Mouse (Mus musculus) brain, adult 2 months (tissue): Measurements from ENCODE around the gene Mn1.

Experiments
- DNase-seq: peaks from one replicate; pipeline ENCODE4 v3.0.0; 2011; ENCODE audit warnings: low read depth, low spot score

Gene Mn1

DNA sequence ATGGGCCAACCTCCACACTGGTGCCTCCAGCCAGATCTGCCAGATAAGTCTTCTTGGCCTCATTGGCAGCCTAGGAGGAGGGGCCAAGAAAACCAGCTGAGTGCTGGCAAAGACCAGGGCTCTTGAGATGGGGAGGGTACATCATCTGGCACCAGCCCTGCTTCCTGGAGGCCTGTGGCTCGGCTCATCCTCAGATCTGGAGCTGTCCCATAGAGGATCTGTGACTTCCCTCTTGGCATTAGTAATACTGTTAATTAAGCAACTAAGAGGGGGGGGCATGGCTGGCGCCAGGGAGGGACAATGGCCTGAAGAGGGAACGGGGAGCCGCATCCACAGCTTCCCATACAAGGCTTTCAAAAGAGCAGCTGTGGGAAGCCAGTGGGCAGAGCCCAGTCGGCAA, 58.6 kb downstream of the Mn1 start:
- DNase-seq: peak; percentile 6

DNA sequence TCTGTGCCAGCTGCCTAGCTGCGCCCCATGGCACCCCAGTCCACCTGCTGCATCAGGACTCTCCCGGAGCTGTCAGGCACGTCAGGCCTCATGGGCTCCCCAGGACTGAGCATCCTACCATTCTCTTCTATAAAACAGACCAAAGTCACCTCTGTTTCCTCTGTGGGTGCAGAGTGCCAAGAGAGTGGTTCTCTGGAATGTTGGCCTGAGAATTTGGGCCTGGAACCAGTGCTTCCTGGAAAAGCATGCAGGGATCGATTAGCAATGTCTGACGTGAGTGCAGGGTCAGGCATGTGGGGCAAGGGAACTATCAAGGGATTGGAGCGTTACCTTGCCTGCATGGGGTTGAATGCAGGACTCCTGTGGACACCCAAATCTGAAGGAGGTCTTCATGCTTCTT, 59.0 kb downstream of the Mn1 start:
- DNase-seq: no peak

DNA sequence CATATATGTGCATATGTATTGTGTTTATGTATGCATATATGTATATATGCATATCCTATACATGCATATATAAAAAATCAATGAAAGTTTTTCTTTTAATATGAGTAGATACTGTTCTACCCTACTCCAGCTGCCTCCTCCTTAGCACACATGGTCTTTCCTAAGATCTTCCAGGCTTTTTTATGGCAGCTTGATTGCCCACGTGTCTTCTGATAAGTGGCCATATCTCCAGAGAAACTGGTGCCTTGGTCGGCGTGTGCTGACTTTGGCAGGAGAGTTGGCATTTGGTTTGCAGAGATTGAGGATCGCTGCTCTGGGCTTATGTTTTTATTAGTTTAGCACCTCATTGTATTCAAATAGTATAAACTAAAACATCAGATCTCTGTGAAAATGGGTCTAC, 68.7 kb downstream of the Mn1 start:
- no peak for DNase-seq

DNA sequence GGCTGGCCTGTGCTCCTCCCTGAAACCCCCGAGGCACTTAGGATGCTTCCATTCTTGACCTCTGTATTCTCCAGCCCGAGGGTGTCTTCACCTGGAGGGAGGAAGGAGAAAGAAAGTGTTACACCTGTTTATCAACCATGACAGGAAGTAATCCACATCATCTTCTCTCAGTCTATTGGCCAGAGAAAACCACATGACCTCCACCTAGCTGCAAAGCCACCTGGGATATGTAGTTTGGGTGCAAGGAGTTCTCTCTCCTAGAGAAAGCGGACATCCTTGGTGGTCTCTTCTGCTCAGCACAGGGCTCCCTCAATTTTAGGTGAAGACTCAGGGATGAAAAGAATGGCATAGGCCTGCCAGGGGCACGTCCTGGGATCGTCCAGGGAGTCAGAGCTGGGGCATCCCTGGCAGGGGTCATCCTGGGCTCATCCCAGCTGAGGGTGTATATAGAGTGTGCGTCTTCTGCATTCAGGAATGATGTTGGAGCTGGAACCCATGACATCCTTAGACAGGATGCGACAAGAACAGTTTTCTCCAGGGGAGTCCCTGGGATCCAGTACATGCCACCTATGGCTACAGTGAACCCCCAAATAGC, 72.0 kb downstream of the Mn1 start:
- DNase-seq: peak; percentile 76

DNA sequence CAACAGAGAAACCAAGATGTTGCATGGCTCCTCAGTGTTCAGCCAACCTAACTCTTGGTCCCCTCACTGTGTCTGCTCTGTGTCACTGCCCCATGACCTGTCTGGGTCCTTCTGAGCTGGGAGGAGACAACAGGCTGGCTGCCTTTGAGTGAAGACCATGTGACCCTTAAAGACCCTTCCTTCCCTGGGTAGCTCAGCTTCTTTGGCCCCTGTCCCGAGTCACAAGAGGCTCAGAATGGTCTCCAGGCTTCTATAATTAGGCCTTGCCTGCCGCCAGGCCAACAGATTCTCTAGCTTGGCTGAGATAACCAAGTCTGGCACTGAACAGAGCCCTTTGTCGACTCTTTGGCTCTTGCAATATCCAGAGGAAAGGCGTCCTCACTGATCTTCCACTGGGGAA, 73.4 kb downstream of the Mn1 start:
- no peak for DNase-seq

DNA sequence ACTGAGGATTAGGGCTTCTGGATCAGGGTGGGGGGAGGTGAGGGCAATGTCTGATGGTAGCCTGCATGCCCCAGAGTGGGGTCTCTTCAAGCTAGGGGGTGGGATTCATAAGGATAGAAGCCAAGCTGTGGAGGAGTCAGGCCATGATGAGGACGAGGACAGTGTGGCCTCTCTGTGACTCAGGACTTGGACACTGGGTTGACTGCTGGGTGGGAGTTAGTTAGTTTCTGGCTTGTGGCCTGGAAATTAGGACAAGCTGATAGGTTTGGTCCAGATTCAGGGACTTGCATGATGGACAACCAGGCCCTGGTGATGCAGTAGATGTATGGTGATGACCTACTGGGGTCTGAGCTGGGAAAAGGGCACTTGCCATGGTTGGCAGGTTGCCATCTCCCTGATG, 74.3 kb downstream of the Mn1 start:
- no peak for DNase-seq

DNA sequence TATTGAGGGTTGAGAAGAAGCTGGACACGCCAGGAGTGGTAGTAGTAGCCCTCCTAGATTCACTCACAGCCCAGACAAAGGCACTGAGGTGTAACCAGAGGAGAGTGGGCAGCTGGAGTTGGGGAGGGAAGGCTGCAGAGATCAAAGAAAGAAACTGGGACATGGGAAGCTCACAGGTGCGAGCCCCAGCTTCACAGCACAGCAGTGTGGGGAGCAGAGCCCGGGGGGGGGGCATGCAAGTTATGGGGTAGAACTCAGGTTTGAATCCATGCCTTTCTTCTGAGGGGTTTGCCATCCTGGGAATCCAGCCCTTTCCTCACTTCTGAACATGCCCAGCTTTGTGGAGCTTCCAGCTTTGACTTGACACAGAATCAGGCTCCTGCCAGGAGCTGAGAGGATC, 82.9 kb downstream of the Mn1 start:
- no peak for DNase-seq

DNA sequence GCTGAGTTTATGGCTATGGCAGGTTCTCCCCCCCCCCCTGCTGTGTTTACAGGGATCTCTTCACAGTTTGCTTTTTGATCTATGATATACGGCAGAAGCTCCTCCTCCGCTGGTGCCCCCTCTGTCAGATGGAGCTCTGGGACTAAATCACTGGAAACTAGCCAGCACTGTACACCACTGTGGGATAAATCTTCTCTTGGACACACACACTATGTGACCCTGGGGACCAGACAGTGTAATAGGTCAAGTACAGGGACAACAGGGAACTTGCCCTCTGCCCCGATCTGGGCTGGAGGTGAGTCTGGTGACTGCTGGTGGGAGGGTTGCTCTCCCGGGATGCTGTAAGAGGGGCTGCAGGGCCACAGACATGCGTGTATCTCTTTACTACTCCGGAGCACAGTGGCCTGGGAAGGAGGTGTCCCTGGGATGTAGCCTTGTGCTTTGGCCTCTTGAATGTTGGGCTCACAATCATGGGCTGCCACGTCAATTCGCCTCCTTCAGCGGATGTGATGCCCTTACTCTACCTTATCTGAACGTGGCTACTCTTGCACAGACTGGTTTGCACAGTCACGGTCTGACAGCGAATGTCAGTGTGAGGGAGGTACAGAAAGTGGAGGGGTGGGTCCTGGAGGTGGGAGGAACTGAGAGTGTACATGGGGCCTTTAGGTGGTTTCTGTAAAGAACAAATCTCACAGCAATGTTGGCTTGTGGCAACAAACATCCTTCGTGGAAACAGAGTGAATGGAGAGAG, 84.7 kb downstream of the Mn1 start:
- no peak for DNase-seq

DNA sequence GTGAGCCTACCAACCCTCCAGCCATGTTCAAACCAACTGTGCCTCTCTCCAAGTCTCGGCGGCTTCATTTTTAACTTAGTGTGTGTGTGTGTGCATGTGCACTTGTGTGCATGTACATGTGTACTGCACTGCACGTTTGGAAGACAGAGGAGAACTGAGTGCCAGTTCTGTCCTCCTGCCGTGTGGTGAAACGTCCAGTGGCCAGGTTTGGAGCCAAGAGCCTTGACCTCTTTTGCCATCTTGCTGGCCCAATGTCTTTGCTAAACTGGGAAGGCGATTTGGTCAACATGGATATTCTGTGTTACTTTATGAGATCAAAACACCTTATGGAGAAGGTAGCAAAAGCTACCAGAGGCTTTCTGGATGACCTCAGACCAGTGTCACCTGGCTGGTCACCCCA, 88.1 kb downstream of the Mn1 start:
- DNase-seq: no peak

DNA sequence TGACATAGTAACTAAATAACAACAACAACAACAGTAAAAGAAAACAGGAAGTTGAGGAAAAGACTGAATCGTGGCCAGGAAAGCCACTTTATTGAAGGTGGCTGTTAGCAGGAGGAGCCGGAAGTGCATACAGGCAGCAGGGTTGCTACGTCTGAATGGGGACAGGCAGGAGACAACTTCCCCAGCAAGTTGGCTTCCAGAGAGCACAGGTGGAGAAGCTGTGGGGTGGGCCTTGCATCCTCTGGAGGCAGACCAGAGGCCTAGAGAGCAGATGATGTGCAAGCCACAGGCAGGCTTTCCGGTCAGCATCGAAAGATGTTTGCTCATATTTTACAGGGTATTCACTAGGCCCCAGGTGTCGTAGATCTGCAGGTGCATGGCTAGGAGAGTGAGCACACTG, 88.7 kb downstream of the Mn1 start:
- no peak for DNase-seq

DNA sequence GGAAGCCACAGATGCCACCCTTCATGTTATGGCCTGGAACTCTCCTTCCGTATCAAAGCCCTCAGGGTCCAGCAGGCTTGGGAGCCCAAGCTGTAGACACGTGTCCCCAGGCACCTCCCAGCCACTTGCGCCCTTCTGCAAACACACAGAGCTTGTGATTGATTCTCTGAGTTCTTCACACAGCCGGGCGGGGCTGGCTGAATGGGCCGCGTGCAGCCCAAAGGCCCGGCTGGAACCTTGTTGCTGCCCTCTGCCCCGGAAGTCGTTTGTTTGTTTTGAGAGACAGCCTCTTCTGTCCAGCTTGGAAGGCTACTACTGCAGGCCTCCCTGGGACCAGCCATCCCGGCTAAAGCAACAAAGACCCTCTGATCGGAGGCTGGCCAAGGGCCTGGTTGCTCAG, 89.2 kb downstream of the Mn1 start:
- no peak for DNase-seq
